Mouse (Mus musculus): ENCODE measurements around the gene Zfp784.
"Not testable (repeated sequence)": the region's sequence is repeated elsewhere in the genome, so short reads cannot be mapped to it uniquely, and the experiment has no call there.

Zfp784 gene

DNA sequence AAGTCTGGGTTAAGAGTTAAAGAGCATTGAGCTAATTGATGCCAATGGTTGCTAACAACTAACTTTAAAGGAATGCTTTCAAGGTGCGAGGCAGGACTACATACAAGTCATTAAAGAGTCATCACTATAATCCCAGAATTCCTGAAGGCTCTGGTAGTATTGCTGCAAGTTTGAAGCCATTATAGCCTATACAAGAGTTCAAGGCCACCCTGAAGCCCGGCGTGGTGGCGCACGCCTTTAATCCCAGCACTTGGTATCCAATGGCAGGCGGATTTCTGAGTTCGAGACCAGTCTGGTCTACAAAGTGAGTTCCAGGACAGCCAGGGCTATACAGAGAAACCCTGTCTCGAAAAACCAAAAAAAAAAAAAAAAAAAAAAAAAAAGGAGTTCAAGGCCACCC lies 18.7 kb downstream of the Zfp784 start:
- DNase-seq: peak; percentile 90

DNA sequence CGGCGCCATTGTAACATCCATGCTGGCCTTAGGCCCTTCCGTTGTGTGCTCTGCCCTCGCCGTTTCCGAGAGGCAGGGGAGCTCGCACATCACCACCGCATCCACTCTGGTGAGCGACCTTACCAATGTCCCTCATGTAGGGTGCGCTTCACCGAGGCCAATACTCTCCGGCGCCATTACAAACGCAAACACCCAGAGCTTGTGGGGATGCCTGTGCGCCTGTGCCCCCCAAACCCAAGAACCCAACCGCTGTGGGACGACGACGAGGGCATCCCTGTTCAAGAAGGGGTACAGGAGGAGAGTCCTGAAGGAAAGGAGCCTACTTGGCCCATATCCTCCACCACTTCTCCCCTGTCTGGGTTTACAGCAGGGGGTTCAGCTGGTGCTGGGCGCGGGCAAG lies 20.3 kb downstream of the Zfp784 start:
- DNase-seq: peak; percentile 90

- DNase-seq: peak; percentile 92
Measured at GRCm38 (mm10) chr7:5017352-5017751, 20.9 kb downstream of the Zfp784 start.

- DNase-seq: peak; percentile 85
Measured at GRCm38 (mm10) chr7:5016920-5017319, 21.3 kb downstream of the Zfp784 start.

DNA sequence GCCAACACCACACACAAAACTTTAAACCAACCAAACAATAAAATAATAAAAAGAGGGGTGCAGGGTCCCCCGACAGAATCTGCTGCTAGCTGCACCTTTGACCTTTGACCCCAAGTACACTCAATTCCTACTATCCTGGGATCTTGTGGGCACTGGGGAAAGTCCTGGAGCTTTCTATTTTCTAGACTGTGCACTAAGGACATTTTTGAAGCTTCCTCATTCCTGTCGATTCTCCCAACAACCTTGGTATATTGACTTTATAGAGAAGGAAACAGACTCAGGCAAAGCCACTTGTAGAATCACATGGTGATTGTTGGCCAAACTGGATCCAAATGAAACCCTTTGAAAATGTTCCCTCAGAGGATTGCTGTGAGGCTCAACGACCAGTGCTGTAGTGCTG lies 22.2 kb downstream of the Zfp784 start:
- no peak for DNase-seq

GRCm38 (mm10) chr7:5015118-5016001 lies 22.9 kb downstream of the Zfp784 start, which contains the start of gene Gm44973:
Gene Gm44973, plus strand, starts transcription at chr7:5015496.
- DNase-seq: peak; percentile 100

- peak; percentile 99 for DNase-seq
Measured at GRCm38 (mm10) chr7:5014251-5015117, 23.8 kb downstream of the Zfp784 start, which contains the start of the genes Zfp524 and Fiz1. Gene Zfp524, plus strand, starts transcription at chr7:5014415. Gene Fiz1, minus strand, starts transcription at chr7:5014697.

DNA sequence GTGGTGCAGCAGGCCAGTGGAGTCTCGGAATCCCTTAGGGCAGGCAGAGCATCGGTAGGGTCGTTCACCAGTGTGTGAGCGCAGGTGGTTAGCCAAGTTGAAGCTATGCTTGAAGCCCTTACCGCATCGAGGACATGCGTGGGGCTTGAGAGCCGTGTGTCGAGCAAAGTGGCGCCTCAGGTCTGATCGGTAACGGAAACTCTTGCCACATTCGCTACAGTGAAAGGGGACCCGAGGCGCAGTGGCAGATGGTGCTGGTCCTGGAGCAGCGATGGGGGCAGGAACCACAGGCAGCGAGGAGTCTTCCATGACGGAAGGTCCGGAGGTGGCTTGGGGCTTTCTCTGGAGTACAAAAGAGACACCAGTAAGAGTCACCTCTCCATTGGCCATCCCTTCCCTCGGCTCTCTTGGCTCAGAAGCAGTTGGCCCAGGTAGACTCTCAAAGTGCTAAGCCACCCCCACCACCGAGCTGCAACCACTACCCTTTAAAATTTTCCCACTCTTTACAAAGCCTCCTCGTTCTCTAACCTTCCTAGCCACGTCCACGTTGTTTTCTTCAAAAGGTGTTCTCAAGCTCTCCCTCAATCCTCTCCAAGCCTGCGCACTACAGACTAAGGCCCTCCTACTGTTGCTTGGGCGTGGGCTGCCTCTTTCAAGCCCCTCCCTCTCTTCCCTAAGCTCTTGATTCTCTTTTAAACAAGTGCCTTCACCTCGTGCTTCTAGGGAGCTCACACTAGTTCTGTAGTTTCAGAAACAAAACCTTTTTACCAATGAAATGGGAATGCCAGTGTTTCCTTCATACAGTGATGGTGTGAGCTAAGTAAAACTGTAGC lies 25.3 kb downstream of the Zfp784 start:
- peak; percentile 90 for DNase-seq

GRCm38 (mm10) chr7:5008229-5008628 lies 30.0 kb downstream of the Zfp784 start:
- DNase-seq: no peak

GRCm38 (mm10) chr7:5002876-5003275 lies 35.4 kb downstream of the Zfp784 start:
- DNase-seq: not testable (repeated sequence)

- DNase-seq: no peak
Measured at GRCm38 (mm10) chr7:4999876-5000275, 38.4 kb downstream of the Zfp784 start.

DNA sequence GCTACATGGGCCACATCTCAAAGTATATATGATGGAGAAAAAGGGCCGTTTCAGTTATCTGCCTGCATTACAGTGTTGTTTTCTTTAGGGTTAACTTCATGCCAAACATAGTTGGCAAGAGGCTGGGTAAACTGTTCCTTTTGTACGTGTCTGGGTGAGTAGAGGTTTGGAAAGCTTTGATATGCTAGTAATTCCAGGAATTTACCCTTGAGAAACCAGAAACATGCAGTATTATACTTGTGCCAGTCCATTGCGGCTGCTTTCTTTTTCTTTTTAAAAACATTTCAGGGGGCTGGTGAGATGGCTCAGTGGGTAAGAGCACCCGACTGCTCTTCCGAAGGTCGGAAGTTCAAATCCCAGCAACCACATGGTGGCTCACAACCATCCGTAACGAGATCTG lies 41.3 kb downstream of the Zfp784 start:
- DNase-seq: no peak

- peak; percentile 99 for DNase-seq
Measured at GRCm38 (mm10) chr7:4996003-4996895, 42.0 kb downstream of the Zfp784 start, which contains the start of gene Zfp579. Gene Zfp579, minus strand, starts transcription at chr7:4996158.

- DNase-seq: peak; percentile 87
Measured at GRCm38 (mm10) chr7:4995268-4996002, 42.8 kb downstream of the Zfp784 start.

GRCm38 (mm10) chr7:4993999-4994788 lies 44.1 kb downstream of the Zfp784 start:
- DNase-seq: peak; percentile 83

DNA sequence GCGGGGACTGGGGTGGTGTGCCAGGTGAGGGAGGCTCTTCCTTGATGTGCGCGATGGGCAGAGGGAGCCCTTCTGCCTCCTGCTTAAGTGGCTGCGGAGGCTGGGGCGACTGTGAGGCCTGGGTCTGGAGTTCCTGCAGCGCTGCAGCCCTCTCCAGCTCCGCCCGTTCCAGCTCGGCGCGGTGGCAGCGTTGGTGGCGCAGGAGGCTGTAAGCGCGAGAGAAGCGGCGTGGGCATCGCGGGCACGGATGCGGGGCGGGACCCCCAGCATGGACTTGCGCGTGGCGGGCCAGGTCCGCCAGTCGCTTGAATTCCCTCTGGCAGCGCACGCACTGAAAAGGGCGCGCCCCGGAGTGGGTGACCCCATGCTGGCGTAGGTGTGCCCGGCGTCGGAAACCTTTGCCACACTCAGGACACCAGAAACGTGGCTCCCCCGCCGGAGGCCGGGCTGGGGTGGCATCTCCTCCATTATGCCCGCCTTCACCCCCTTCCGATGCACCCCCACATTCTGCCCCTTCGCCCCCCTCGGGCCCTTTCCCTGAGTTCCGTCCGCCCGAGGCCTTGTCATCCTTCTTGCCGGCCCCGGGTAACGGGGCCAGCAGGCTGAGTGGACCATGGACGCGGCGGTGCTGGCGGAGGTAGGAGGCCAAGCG lies 44.8 kb downstream of the Zfp784 start:
- no peak for DNase-seq

DNA sequence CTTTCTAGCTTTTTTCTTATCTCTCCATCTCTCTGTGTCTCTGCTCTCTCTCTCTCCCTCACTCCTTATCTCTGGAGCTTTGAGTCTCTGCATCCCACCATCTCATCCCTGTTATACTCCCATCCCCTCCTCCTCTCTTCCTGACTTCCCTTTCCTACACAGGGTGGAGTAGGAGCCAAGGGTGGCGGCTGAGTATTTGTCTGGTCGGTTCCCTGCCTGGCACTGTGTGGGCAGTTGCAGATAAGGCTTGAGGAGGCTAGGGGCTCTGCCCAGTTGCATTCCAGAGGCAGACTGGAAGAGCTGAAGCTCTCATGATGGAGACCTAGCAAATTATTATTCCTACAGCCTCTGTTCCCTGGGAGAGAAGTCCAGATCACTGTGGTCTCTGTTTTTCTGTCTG lies 50.0 kb downstream of the Zfp784 start:
- DNase-seq: no peak

All from heart, adult 11 months (tissue).